Mouse (Mus musculus) midbrain, embryonic 11.5 days (tissue): ENCODE results near the gene Kif1b. TPM values are rescaled to one million over a fixed set of nuclear protein-coding genes. Genes with fewer than 3 reads are reported as not detected.
"Not testable (repeated sequence)": the region's sequence is repeated elsewhere in the genome, so short reads cannot be mapped to it uniquely, and the experiment has no call there.

Source experiments
- ATAC-seq: fragments of 200-750 bp; cut with Nextera tagmentation; 2 replicates; pipeline ENCODE4 v1.8.0; 2017; ENCODE audit warnings: moderate TSS enrichment, moderate library complexity; ENCODE audit not compliant: low FRiP score
- DNase-seq: peaks from one replicate; pipeline ENCODE4 v3.0.0; 2015; ENCODE audit warnings: low spot score; ENCODE audit errors: missing footprints
- H3K27ac ChIP-seq: fragments of 300-500 bp; sonication (generic); 2 replicates; pipeline ENCODE4 v1.5.1; 2014; ENCODE audit warnings: low read depth, low read length
- H3K27me3 ChIP-seq: fragments of 300-500 bp; sonication (generic); 2 replicates; pipeline ENCODE4 v1.6.1; 2014; ENCODE audit warnings: mild to moderate bottlenecking, low read length, moderate library complexity, mixed read lengths; ENCODE audit not compliant: control insufficient read depth, insufficient read depth
- H3K36me3 ChIP-seq: fragments of 300-500 bp; sonication (generic); 2 replicates; pipeline ENCODE4 v1.6.1; 2014; ENCODE audit warnings: mild to moderate bottlenecking, low read length, moderate library complexity, mixed read lengths; ENCODE audit not compliant: control insufficient read depth, insufficient read depth
- H3K4me1 ChIP-seq: fragments of 300-500 bp; sonication (generic); 2 replicates; pipeline ENCODE4 v1.6.1; 2014; ENCODE audit warnings: low read length; ENCODE audit not compliant: control insufficient read depth, insufficient read depth
- H3K4me2 ChIP-seq: fragments of 300-500 bp; sonication (generic); 2 replicates; pipeline ENCODE4 v1.6.1; 2014; ENCODE audit warnings: mild to moderate bottlenecking, moderate library complexity
- H3K4me3 ChIP-seq: fragments of 300-500 bp; sonication (generic); 2 replicates; pipeline ENCODE4 v1.5.1; 2014; ENCODE audit warnings: low read depth, low read length
- H3K9ac ChIP-seq: fragments of 300-500 bp; sonication (generic); 2 replicates; pipeline ENCODE4 v1.6.1; 2014; ENCODE audit warnings: low read length
- H3K9me3 ChIP-seq: fragments of 300-500 bp; sonication (generic); 2 replicates; pipeline ENCODE4 v1.6.1; 2016; ENCODE audit warnings: low read length; ENCODE audit not compliant: control insufficient read depth
- WGBS: fragments of 180-500 bp; shearing (Covaris S2); extraction: QIAGEN DNeasy Blood & Tissue Kit; methylation state at CpG from one replicate; pipeline ENCODE4 v1.1.7; 2014; 5-methylcytosine and 5-hydroxymethylcytosine counted together
- polyA plus RNA-seq: library from polyadenylated mRNA; unstranded; fragments of >200 nt; fragmentation: Nextera tagmentation; extraction: Ambion mirVana; gene quantifications from 2 replicates; pipeline ENCODE4 v1.2.1, GENCODE M21; 2014

The Kif1b gene
- polyA plus RNA-seq, 1 experiment from 2014 or later: 95.0 TPM

- Histone ChIP-seq H3K27me3 (no peaks in the 10 kb centered on the region), H3K9me3 (no peaks in the 10 kb centered on the region), H3K4me3 (no peak overlapping the region), H3K27ac (no peak overlapping the region), H3K36me3 (peaks cover 32% of the 10 kb centered on the region), H3K9ac (no peak overlapping the region), H3K4me1 (no peaks in the 10 kb centered on the region), H3K4me2 (no peak overlapping the region)
- ATAC-seq (no peak), DNase-seq (no peak)
- 99% methylated on average over 9 of the region's 9 CpGs for WGBS
Observed at GRCm38 (mm10) chr4:149213466-149213865, 94.0 kb downstream of the Kif1b start.

GRCm38 (mm10) chr4:149211441-149211840 is 96.1 kb downstream of the Kif1b start:
- not testable (repeated sequence) for H3K9me3 ChIP-seq, H3K4me3 ChIP-seq, H3K4me2 ChIP-seq, H3K27ac ChIP-seq, DNase-seq, H3K9ac ChIP-seq, H3K4me1 ChIP-seq, H3K27me3 ChIP-seq, ATAC-seq
- peaks cover 35% of the 10 kb centered on the region for H3K36me3 ChIP-seq
- WGBS: 96% methylated on average over 6 of the region's 6 CpGs

GRCm38 (mm10) chr4:149202467-149202866 is 105.0 kb downstream of the Kif1b start:
- H3K4me1 ChIP-seq: no peaks in the 10 kb centered on the region
- ATAC-seq (no peak), DNase-seq (no peak)
- no peak overlapping the region for H3K4me3 ChIP-seq
- no peaks in the 10 kb centered on the region for H3K9me3 ChIP-seq
- H3K9ac ChIP-seq: no peak overlapping the region
- no peaks in the 10 kb centered on the region for H3K27me3 ChIP-seq
- H3K4me2 ChIP-seq: no peak overlapping the region
- WGBS: 97% methylated on average over 3 of the region's 3 CpGs
- peaks cover 38% of the 10 kb centered on the region; the same call in 1 of the 2 replicates for H3K36me3 ChIP-seq
- H3K27ac ChIP-seq: no peak overlapping the region

- DNase-seq (no peak), ATAC-seq (no peak)
- Histone ChIP-seq H3K27me3 (no peaks in the 10 kb centered on the region), H3K36me3 (peaks cover 33% of the 10 kb centered on the region; the same call in 1 of the 2 replicates), H3K9me3 (no peaks in the 10 kb centered on the region), H3K4me2 (no peak overlapping the region), H3K9ac (no peak overlapping the region), H3K4me3 (no peak overlapping the region), H3K4me1 (no peaks in the 10 kb centered on the region), H3K27ac (no peak overlapping the region)
- WGBS: 93% methylated on average over 4 of the region's 4 CpGs
Observed at GRCm38 (mm10) chr4:149201110-149201509, 106.4 kb downstream of the Kif1b start.

GRCm38 (mm10) chr4:149197180-149197579 is 110.3 kb downstream of the Kif1b start:
- Histone ChIP-seq H3K9ac (no peak overlapping the region), H3K4me3 (no peak overlapping the region), H3K27me3 (no peaks in the 10 kb centered on the region), H3K4me2 (no peak overlapping the region), H3K9me3 (no peaks in the 10 kb centered on the region), H3K27ac (no peak overlapping the region), H3K36me3 (peaks cover 29% of the 10 kb centered on the region), H3K4me1 (no peaks in the 10 kb centered on the region)
- no peak for ATAC-seq
- DNase-seq: no peak
- WGBS: 85% methylated on average over 1 of the region's 1 CpGs

- H3K27me3 ChIP-seq: no peaks in the 10 kb centered on the region
- no peaks in the 10 kb centered on the region for H3K9me3 ChIP-seq
- H3K36me3 ChIP-seq: peaks cover 32% of the 10 kb centered on the region
- H3K27ac ChIP-seq: no peak overlapping the region
- WGBS: 97% methylated on average over 7 of the region's 7 CpGs
- ATAC-seq (no peak), DNase-seq (no peak)
- no peak overlapping the region for H3K4me3 ChIP-seq
- no peaks in the 10 kb centered on the region for H3K4me1 ChIP-seq
- H3K4me2 ChIP-seq: no peak overlapping the region
- no peak overlapping the region for H3K9ac ChIP-seq
Observed at GRCm38 (mm10) chr4:149191103-149191502, 116.4 kb downstream of the Kif1b start.

- 88% methylated on average over 2 of the region's 2 CpGs for WGBS
- Histone ChIP-seq H3K4me2 (no peak overlapping the region), H3K4me1 (no peaks in the 10 kb centered on the region), H3K27ac (no peak overlapping the region), H3K36me3 (peaks cover 38% of the 10 kb centered on the region), H3K27me3 (no peaks in the 10 kb centered on the region), H3K9ac (no peak overlapping the region), H3K4me3 (no peak overlapping the region), H3K9me3 (no peaks in the 10 kb centered on the region)
- ATAC-seq: no peak
- DNase-seq: no peak
Observed at GRCm38 (mm10) chr4:149188563-149188962, 118.9 kb downstream of the Kif1b start.

- DNase-seq (no peak), ATAC-seq (no peak)
- Histone ChIP-seq H3K27ac (no peak overlapping the region), H3K4me1 (no peaks in the 10 kb centered on the region), H3K9ac (no peak overlapping the region), H3K27me3 (no peaks in the 10 kb centered on the region), H3K4me3 (no peak overlapping the region), H3K4me2 (no peak overlapping the region), H3K36me3 (peaks cover 32% of the 10 kb centered on the region), H3K9me3 (no peaks in the 10 kb centered on the region)
- WGBS: 59% methylated on average over 4 of the region's 4 CpGs
Observed at GRCm38 (mm10) chr4:149182755-149183154, 124.7 kb downstream of the Kif1b start.

- Histone ChIP-seq H3K9me3 (no peaks in the 10 kb centered on the region), H3K4me1 (peaks cover under 1% of the 10 kb centered on the region; the same call in 1 of the 2 replicates), H3K36me3 (peaks cover 28% of the 10 kb centered on the region), H3K27me3 (no peaks in the 10 kb centered on the region), H3K27ac (no peak overlapping the region), H3K9ac (no peak overlapping the region), H3K4me3 (no peak overlapping the region), H3K4me2 (no peak overlapping the region)
- no peak for ATAC-seq
- no peak for DNase-seq
- 89% methylated on average over 7 of the region's 7 CpGs for WGBS
Observed at GRCm38 (mm10) chr4:149182192-149182591, 125.3 kb downstream of the Kif1b start.

GRCm38 (mm10) chr4:149179573-149179972 is 127.9 kb downstream of the Kif1b start:
- no peaks in the 10 kb centered on the region for H3K27me3 ChIP-seq
- H3K4me1 ChIP-seq: peaks cover 2% of the 10 kb centered on the region; the same call in 1 of the 2 replicates
- peaks cover 27% of the 10 kb centered on the region for H3K36me3 ChIP-seq
- H3K27ac ChIP-seq: no peak overlapping the region
- ATAC-seq (no peak), DNase-seq (no peak)
- 53% methylated on average over 4 of the region's 4 CpGs for WGBS
- H3K4me3 ChIP-seq: no peak overlapping the region
- H3K4me2 ChIP-seq: no peak overlapping the region
- H3K9ac ChIP-seq: no peak overlapping the region
- H3K9me3 ChIP-seq: no peaks in the 10 kb centered on the region
